Comparison of ENCODE assay signal across 24 mouse cellular contexts in the genomic region with DNA sequence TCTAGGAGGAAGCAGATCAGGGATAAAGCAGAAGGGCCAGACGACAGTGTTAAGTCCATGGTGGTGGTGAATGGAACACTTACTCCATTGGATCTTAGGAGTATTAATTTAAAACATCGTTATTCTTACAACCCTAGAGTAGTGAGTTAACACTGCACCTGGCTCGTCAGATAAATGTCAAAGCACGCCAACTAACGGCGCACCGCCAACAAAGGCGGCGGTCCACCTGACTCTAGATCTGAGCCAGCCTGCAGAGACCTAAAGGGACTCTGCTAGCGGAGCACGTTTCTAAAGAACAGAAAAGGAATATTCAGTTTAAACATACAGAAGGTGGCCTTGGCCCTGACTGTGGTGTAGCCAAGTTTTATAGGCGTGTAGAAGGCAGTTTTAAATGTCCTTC.
"Had no signal": no experiment of that assay in that cellular context is flagged by ENCODE, and none has a peak within 500 bp of the region (broad histone marks: within the 10 kb centered on the region; RNA-seq: fewer than 3 reads in every experiment).

No protein-coding gene starts in this region.

- H3K4me1 ChIP-seq: liver, embryonic 12.5 days; liver, embryonic 15.5 days; lung, embryonic 15.5 days; stomach, embryonic 15.5 days had no signal

- H3K4me3 ChIP-seq: kidney, embryonic 15.5 days; left cerebral cortex, adult 2 months; limb, embryonic 13.5 days; liver, embryonic 12.5 days; liver, embryonic 15.5 days; lung, embryonic 15.5 days; midbrain, embryonic 12.5 days; myocyte; neural tube, embryonic 13.5 days; stomach, embryonic 15.5 days had no signal

- H3K9me3 ChIP-seq: kidney, embryonic 15.5 days; limb, embryonic 13.5 days; liver, embryonic 12.5 days; liver, embryonic 15.5 days; lung, embryonic 15.5 days; midbrain, embryonic 12.5 days; neural tube, embryonic 13.5 days; stomach, embryonic 15.5 days had no signal

- DNase-seq: kidney, adult 8-10 months; kidney, postnatal 10 days; kidney, postnatal 36 days; layer of hippocampus, postnatal 36 days; left cerebral cortex, postnatal 4 days; liver; lung, adult 18-20 months; lung, postnatal 14 days; lung, postnatal 4 days; retina, postnatal 1 day; right cerebral cortex, postnatal 25 days; spleen, adult 18-20 months; thymus, postnatal 25 days had no signal

- H3K36me3 ChIP-seq: kidney, embryonic 15.5 days; limb, embryonic 13.5 days; liver, embryonic 12.5 days; liver, embryonic 15.5 days; lung, embryonic 15.5 days; midbrain, embryonic 12.5 days; neural tube, embryonic 13.5 days; stomach, embryonic 15.5 days had no signal

- H3K9ac ChIP-seq: kidney, embryonic 15.5 days; limb, embryonic 13.5 days; liver, embryonic 12.5 days; liver, embryonic 15.5 days; lung, embryonic 15.5 days; midbrain, embryonic 12.5 days; neural tube, embryonic 13.5 days; stomach, embryonic 15.5 days had no signal

- H3K27ac ChIP-seq: kidney, embryonic 15.5 days; left cerebral cortex, adult 2 months; limb, embryonic 13.5 days; liver, embryonic 12.5 days; liver, embryonic 15.5 days; lung, embryonic 15.5 days; midbrain, embryonic 12.5 days; neural tube, embryonic 13.5 days; stomach, embryonic 15.5 days had no signal

- H3K4me2 ChIP-seq: kidney, embryonic 15.5 days; limb, embryonic 13.5 days; liver, embryonic 12.5 days; liver, embryonic 15.5 days; lung, embryonic 15.5 days; midbrain, embryonic 12.5 days; neural tube, embryonic 13.5 days; stomach, embryonic 15.5 days had no signal

- ATAC-seq: liver, embryonic 12.5 days; midbrain, embryonic 16.5 days had no signal

- H3K27me3 ChIP-seq: kidney, embryonic 15.5 days; limb, embryonic 13.5 days; liver, embryonic 12.5 days; liver, embryonic 15.5 days; lung, embryonic 15.5 days; midbrain, embryonic 12.5 days; neural tube, embryonic 13.5 days; stomach, embryonic 15.5 days had no signal
